Mouse (Mus musculus) cerebral cortex, adult 2 months (tissue): ENCODE data around the gene Hoxd3.

Experiments used
- WGBS: fragments of 180-500 bp; shearing (Covaris S2); methylation state at CpG from one replicate; pipeline ENCODE4 v1.1.7; 2018; 5-methylcytosine and 5-hydroxymethylcytosine counted together

Hoxd3 gene

DNA sequence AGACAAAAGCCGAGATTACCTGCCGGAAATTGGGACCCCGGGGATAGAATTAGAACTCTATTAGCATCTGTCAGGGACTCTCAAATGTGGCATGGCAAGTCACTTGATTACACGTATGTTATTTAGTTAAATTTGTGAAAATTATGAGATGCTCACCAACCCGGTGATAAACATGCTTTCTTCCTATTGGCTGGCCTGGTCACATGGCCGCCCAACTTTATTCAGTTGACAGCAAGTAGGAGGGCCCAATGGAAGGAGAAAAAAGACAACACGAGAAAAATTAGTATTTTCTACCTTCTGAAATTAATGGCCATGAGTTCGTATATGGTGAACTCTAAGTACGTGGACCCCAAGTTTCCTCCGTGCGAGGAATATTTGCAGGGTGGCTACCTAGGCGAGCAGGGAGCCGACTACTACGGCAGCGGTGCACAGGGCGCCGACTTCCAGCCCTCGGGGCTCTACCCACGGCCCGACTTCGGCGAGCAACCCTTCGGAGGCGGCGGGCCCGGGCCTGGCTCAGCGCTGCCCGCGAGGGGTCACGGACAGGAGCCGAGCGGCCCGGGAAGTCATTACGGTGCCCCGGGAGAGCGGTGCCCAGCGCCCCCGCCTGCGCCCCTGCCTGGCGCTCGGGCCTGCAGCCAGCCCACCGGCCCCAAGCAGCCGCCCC is 15.4 kb downstream of the Hoxd3 start:
- 3% methylated on average over 42 of the region's 43 CpGs for WGBS

DNA sequence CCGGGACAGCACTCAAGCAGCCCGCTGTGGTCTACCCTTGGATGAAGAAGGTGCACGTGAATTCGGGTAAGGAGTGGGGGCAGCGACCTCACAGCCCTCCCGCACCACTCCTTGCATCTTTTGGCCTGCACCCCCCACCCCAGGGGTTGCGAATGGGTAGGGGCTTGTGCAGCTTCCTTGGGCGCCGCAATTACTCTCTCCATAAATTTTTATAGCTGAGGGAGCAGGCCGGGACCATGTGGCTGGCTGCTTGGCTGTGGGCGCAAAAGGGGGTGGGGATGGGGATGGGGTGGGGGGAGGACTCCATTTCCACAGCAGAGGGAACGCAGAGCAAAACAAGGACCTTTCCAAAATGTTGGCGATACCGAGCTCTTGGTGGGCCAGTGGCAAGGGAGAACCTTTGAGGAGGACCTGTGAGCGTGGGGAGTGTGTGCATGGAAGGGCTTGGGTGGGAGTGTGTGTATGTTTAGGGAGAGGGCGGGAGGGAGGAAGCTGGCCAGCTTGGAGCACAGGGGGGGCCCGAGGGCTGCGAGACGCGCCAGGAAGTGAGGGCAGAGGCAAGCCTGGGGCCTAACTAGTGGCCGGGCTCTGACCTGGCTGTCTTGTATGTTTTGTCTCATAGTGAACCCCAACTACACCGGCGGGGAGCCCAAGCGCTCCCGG is 16.0 kb downstream of the Hoxd3 start:
- whole genome bisulfite sequencing: 4% methylated on average over 25 of the region's 25 CpGs

- WGBS: 12% methylated on average over 13 of the region's 13 CpGs
Observed at GRCm38 (mm10) chr2:74728303-74728680, 16.6 kb downstream of the Hoxd3 start.

GRCm38 (mm10) chr2:74730331-74730730 is 18.6 kb downstream of the Hoxd3 start:
- WGBS: 7% methylated on average over 8 of the region's 8 CpGs

- WGBS: 6% methylated on average over 9 of the region's 9 CpGs
Observed at GRCm38 (mm10) chr2:74731799-74732512, 20.2 kb downstream of the Hoxd3 start.

DNA sequence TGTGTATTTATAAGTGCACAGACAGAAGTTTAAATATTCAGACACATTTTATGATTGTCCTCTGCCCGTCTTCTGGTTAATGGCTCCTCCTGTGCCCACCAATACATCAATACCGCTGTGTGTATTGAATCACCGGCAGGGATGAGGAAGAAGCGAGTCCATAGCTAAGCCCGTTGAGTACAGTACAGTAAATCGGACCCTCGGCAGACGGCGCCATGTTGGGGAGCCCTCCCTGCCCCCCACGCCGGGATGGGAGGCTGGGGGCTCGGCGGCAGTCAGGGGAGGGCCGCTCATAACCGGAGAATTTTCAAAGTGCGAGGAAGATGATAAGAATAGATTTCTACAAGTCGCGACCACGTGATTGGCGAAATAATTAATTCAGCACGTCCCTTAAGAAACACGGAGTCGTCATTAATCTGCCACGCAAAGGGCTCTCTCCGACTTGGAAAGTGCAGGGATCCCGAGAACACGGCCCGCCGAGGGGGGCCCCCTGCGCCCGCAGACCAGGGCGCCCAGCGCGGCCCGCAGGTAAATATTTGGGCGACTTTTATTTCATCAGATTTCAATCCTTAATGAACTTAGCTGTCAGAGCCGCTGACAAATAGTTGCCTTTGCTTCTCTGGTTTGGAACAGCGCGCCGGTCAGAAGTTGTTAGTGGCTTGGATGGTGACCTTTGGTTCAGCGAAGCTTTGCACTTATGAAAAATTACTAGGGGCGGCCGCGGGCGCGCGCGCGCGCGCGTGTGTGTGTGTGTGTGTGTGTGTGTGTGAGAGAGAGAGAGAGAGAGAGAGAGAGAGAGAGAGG is 21.0 kb downstream of the Hoxd3 start:
- 2% methylated on average over 52 of the region's 52 CpGs for WGBS

DNA sequence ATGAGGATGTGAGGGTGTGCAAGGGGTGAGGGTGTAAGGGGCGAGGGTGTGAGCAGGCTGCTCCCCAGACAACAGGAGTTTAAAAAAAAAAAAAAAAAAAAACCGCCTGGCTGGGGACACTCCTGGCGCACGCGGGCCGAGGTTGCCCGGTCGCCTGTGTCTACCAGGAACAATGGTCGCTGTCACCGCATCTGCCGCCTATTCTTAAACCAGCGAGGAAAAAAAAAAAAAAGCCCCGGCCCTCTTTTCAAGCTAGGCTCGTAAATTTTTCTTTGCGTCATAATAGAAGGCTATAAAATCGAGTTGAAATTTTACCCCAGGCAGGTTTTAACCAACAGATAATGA is 21.6 kb downstream of the Hoxd3 start:
- 3% methylated on average over 16 of the region's 16 CpGs for WGBS

DNA sequence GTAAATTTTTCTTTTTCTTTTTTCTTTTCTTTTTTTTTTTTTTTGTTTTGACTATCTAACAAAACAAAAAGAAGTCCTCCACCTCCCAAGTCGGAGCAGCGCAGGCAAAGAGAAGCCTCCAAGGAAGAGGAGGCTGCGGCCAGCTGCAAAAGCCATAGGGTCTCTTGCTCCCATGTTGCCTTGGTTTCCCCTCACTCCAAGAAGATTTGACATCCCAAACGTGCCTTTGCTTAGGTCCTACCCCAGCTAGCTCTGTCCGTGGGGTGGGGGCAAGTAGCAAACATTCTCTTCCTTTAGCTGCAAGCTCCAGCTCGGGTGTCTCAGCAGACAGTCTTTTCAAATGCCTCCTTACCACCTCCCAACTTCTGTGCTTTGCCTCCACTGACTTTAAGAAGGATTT is 22.0 kb downstream of the Hoxd3 start:
- WGBS: 4% methylated on average over 6 of the region's 6 CpGs

- WGBS: 4% methylated on average over 13 of the region's 13 CpGs
Observed at GRCm38 (mm10) chr2:74734451-74734850, 22.7 kb downstream of the Hoxd3 start.

DNA sequence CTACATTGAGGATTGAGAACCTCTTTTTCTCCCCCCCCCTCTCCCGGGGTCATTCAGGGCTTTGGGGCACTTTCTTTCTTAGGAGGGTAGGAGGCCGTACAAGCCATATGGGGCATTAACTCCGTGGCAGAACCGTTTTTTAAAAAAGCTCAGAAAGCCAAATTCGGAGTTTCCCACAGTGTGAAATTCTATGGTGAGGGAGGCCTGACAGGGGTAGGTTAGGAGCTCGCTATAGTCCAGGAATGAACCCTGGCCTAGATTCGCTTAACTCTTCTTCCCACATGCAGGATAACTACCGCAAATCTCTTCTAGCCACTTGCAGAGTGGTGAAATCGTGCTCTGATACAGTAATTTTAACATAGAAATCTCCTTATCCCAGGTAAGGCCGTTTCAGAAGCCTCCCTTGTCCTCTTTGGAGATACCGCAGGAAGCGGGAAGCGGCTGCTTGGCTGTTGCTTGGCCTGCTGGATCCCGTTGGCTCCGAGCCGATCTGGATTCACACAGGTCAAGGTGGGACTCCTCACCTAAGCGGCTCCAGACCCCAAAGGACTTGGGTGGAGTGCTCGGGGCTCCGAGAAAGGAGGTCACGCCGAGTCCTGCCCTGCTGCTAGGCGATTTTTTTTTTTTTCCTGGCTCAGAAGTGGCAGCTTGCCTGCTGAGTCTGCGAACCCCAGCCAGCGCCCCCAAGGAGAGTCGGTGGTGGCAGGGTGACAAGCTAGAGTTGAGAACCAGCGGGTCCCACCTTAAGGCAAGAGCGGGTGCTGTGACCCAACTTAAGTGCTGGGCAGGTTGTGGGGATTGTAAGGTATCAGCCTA is 23.5 kb downstream of the Hoxd3 start:
- 3% methylated on average over 27 of the region's 27 CpGs for WGBS

GRCm38 (mm10) chr2:74735851-74736687 is 24.3 kb downstream of the Hoxd3 start:
- WGBS: 2% methylated on average over 42 of the region's 42 CpGs

- 3% methylated on average over 15 of the region's 15 CpGs for WGBS
Observed at GRCm38 (mm10) chr2:74736688-74737577, 25.2 kb downstream of the Hoxd3 start.

DNA sequence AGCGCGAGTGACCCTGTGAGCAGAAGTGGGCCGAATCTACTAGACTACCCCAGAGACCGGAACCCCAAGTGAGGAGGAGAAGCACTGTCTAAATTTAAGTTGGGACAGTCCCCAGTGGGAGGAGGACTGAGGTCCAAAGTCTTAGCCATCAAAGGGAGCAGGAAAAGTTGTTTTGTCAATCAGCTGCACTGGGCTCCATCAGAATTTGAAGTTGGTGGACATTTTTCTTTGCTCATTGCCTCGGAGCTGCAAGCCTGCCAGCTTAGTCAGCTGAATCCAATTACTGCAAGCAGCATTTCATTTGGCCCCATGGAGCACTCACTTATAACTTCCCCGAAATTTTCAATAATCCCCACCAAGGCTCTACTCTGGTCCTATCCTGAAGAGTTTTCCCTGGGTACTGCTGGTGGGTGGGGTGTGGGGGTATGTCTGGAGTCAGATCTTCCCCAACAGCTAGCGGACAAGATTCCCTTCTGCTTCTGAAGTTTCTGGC is 25.9 kb downstream of the Hoxd3 start:
- 5% methylated on average over 7 of the region's 7 CpGs for WGBS

- 3% methylated on average over 20 of the region's 20 CpGs for WGBS
Observed at GRCm38 (mm10) chr2:74738623-74739475, 27.1 kb downstream of the Hoxd3 start.

GRCm38 (mm10) chr2:74739476-74739800 is 27.7 kb downstream of the Hoxd3 start:
- 10% methylated on average over 2 of the region's 2 CpGs for WGBS

- 4% methylated on average over 14 of the region's 14 CpGs for WGBS
Observed at GRCm38 (mm10) chr2:74739869-74740268, 28.1 kb downstream of the Hoxd3 start.

DNA sequence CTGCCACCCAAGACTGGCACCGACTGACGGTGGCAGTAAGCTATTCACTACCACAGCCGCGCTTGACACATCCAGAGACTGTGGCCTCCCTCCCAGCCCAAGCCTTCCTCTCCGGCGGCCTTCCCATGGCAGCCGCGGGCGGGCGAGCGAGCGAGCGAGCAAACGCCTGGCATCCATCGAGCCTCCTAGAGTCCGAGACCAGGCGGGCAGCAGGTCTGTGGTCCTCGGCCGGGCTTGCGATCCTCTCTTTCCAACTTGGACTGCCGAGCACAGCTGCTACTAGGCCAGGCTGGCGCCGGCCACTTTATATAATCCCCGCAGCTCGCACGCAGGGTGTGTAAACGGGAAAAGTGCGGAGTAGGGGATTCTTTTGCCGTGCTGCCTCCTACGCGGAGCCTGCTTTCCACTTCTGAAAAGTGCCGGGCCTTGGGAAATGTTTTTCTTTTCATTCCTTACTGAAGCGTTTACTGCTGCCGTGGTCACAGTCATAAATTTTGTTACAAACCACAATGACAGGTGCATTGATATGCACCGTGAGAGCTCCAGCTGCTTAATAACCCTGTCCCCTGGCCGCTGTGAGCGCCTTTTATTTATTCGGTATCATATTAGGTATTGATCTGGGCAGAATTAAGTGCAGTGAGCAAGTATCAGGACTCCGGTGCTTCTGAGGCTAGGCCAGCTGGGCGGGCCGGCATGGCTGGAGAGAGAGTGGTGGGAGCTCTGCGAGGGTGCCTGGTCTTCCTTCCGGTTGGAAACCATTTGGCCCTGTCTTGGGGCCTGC is 28.8 kb downstream of the Hoxd3 start:
- WGBS: 3% methylated on average over 43 of the region's 43 CpGs
